Mouse (Mus musculus) thymus, postnatal 10 days (tissue): ENCODE measurements around the gene Fndc3b.
A peak's percentile ranks its signal among the peaks of the same experiment; 100 is the strongest.

Experiments
- DNase-seq, 2 experiments: peaks; one replicate each; pipeline ENCODE4 v3.0.0; 2021; ENCODE audit warnings: low spot score in 2 of 2

The Fndc3b gene

GRCm38 (mm10) chr3:27621176-27621575, 89.9 kb downstream of the Fndc3b start:
- DNase-seq: no peak

- no peak for DNase-seq
Observed at GRCm38 (mm10) chr3:27617733-27618132, 93.4 kb downstream of the Fndc3b start.

- DNase-seq: no peak
Observed at GRCm38 (mm10) chr3:27617237-27617499, 93.9 kb downstream of the Fndc3b start.

- DNase-seq: no peak
Observed at GRCm38 (mm10) chr3:27616421-27617236, 94.5 kb downstream of the Fndc3b start.

GRCm38 (mm10) chr3:27615479-27615878, 95.6 kb downstream of the Fndc3b start:
- DNase-seq: no peak

- DNase-seq: no peak
Observed at GRCm38 (mm10) chr3:27613828-27614227, 97.3 kb downstream of the Fndc3b start.

GRCm38 (mm10) chr3:27613011-27613410, 98.1 kb downstream of the Fndc3b start:
- DNase-seq: no peak

GRCm38 (mm10) chr3:27611986-27612385, 99.1 kb downstream of the Fndc3b start:
- DNase-seq: no peak

GRCm38 (mm10) chr3:27610547-27610946, 100.6 kb downstream of the Fndc3b start:
- no peak for DNase-seq

- DNase-seq: no peak
Observed at GRCm38 (mm10) chr3:27610089-27610488, 101.0 kb downstream of the Fndc3b start.

- no peak for DNase-seq
Observed at GRCm38 (mm10) chr3:27607796-27608151, 103.3 kb downstream of the Fndc3b start.

GRCm38 (mm10) chr3:27607081-27607795, 103.9 kb downstream of the Fndc3b start:
- peak in 1 of 2 experiments; percentile 26 for DNase-seq

GRCm38 (mm10) chr3:27606626-27607025, 104.5 kb downstream of the Fndc3b start:
- DNase-seq: no peak

GRCm38 (mm10) chr3:27605613-27606012, 105.5 kb downstream of the Fndc3b start:
- DNase-seq: no peak

GRCm38 (mm10) chr3:27605081-27605480, 106.0 kb downstream of the Fndc3b start:
- DNase-seq: no peak

- DNase-seq: no peak
Observed at GRCm38 (mm10) chr3:27604629-27605028, 106.5 kb downstream of the Fndc3b start.

GRCm38 (mm10) chr3:27603905-27604620, 107.0 kb downstream of the Fndc3b start:
- no peak for DNase-seq

- no peak for DNase-seq
Observed at GRCm38 (mm10) chr3:27600645-27601044, 110.5 kb downstream of the Fndc3b start.

- no peak for DNase-seq
Observed at GRCm38 (mm10) chr3:27600197-27600596, 110.9 kb downstream of the Fndc3b start.

GRCm38 (mm10) chr3:27598437-27599382, 112.4 kb downstream of the Fndc3b start:
- no peak for DNase-seq

GRCm38 (mm10) chr3:27593485-27594138, 117.5 kb downstream of the Fndc3b start:
- no peak for DNase-seq
